Mouse (Mus musculus) C2C12 (cell line): ENCODE data around the gene Add3.

ENCODE experiments used
- CTCF ChIP-seq: IDR thresholded peaks from one replicate; pipeline ENCODE4 v1.5.1; 2011; ENCODE audit not compliant: control insufficient read depth, insufficient read depth, insufficient read length
- MAX ChIP-seq: IDR thresholded peaks from one replicate; pipeline ENCODE4 v1.6.1; 2011; ENCODE audit warnings: mild to moderate bottlenecking, control low read depth
- USF1 ChIP-seq: IDR thresholded peaks from one replicate; pipeline ENCODE4 v1.6.1; 2011; ENCODE audit warnings: low read depth, mild to moderate bottlenecking, control low read depth, moderate library complexity

DNA sequence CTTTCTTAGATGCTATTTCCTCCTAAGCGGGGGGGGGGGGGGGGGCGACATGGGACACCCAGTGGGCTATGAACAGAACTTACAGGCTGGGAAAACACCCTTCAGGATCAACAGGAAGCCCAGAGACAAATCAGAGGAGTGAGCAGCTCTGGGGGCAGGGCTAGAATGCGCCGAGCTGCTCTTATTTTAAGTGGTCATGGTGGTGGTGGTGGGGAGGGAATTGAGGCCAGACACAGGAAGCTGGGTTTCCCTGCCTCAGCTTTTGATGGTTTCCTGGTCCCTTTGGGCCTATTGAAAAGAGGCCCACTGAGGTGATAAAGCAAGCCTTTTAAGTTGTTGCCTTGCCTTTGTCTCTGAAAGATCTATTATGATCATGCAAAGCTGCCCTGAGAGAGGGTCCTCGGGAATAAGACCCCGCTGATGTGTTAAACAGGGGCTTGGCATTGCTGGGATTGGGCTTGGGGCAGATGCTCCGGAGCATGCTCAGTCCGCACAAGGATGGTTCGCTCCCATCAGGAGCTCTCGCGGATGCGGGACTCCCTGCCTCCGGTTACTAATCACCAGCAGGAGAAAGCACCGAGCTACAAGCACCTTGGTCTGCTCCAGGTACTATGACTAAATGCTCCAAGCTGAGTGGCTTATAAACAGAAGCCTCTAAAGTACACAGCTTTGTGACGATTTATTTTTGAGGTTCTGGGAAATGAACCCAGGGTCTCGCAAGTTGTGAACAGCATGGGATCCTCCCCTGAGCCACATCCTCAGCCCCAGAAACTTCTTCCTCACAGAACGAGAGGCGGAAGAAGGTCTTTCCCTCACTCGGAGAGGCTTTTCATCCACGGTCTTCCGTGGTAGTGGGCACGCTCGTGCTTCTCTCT lies 123.9 kb downstream of the Add3 start:
- TF ChIP-seq CTCF: no peak
- TF ChIP-seq USF1: no peak
- no peak for TF ChIP-seq MAX
